Mouse (Mus musculus): ENCODE results near the gene Vmn1r155. TPM values are rescaled to one million over a fixed set of nuclear protein-coding genes. Genes with fewer than 3 reads are reported as not detected.
"Not testable (repeated sequence)": the region's sequence is repeated elsewhere in the genome, so short reads cannot be mapped to it uniquely, and the experiment has no call there.

Gene Vmn1r155
- polyA plus RNA-seq (2012; rRNA removed) = not detected in 2 replicates

DNA sequence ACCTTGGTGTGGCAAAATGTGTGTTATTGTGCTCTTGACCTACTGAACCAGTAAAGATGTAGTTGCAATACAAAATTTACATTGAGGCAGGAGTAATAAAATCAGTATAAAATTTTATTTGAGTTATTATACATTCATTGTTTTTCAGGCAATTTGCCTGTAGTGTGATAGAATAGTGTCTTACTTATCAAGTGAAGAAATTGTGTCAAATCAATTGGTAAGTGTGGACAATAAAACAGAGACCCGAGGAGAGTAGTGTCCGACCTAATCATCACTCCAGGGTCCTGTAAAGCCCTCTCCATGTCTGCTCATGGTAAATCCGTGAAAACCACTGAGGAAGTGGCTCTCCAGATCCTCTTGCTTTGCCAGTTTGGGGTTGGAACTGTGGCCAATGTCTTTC is at the start of gene Vmn1r155:
Gene Vmn1r155 (plus strand): TSS at position 301 of the 400 bp plus-strand sequence.
- not testable (repeated sequence) for DNase-seq (ENCODE audit: low read depth)

DNA sequence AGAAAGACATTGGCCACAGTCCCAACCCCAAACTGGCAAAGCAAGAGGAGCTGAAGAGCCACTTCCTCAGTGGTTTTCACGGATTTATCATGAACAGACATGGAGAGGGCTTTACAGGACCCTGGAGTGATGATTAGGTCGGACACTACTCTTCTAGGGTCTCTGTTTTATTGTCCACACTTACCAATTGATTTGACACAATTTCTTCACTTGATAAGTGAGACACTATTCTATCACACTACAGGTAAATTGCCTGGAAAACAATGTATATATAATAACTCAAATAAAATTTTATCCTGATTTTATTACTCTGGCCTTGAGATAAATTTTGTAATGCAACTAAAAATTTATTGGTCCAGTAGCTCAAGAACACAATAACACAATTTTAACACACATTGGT is 34.4 kb downstream of the Vmn1r155 start, which contains the start of gene Gm8693:
Gene Gm8693 (minus strand): TSS at position 101 of the 400 bp plus-strand sequence.
- DNase-seq (ENCODE audit: low read depth) = not testable (repeated sequence)

Other genes starting within 250 kb of the Vmn1r155 start
- gene Vmn1r148, start 244.4 kb upstream of the Vmn1r155 start, polyA plus RNA-seq (2012; rRNA removed) = not detected in 2 replicates
- not detected in 2 replicates for gene Vmn1r149, start 219.8 kb upstream of the Vmn1r155 start, polyA plus RNA-seq (2012; rRNA removed)
- not detected in 2 replicates for gene Gm10665, start 193.9 kb upstream of the Vmn1r155 start, polyA plus RNA-seq (2012; rRNA removed)
- gene Vmn1r151, start 158.3 kb upstream of the Vmn1r155 start, polyA plus RNA-seq (2012; rRNA removed) = not detected in 2 replicates
- gene Vmn1r152, start 135.1 kb upstream of the Vmn1r155 start, polyA plus RNA-seq (2012; rRNA removed) = not detected in 2 replicates
- not detected in 2 replicates for gene Gm8677, start 123.1 kb upstream of the Vmn1r155 start, polyA plus RNA-seq (2012; rRNA removed)
- gene Gm4201, start 92.7 kb upstream of the Vmn1r155 start, polyA plus RNA-seq (2012; rRNA removed) = not detected in 2 replicates
- gene Gm4565, start 69.9 kb upstream of the Vmn1r155 start, polyA plus RNA-seq (2012; rRNA removed) = not detected in 2 replicates
- not detected in 2 replicates for gene Gm8693, start 34.3 kb downstream of the Vmn1r155 start, polyA plus RNA-seq (2012; rRNA removed)
- gene Gm4567, start 61.7 kb downstream of the Vmn1r155 start, polyA plus RNA-seq (2012; rRNA removed) = not detected in 2 replicates
- not detected in 2 replicates for gene Vmn1r157, start 103.7 kb downstream of the Vmn1r155 start, polyA plus RNA-seq (2012; rRNA removed)
- not detected in 2 replicates for gene Vmn1r158, start 132.8 kb downstream of the Vmn1r155 start, polyA plus RNA-seq (2012; rRNA removed)
- not detected in 2 replicates for gene Vmn1r159, start 185.6 kb downstream of the Vmn1r155 start, polyA plus RNA-seq (2012; rRNA removed)
- gene Vmn1r160, start 213.2 kb downstream of the Vmn1r155 start, polyA plus RNA-seq (2012; rRNA removed) = not detected in 2 replicates